Mouse (Mus musculus) cerebellum, postnatal 36 days (tissue): ENCODE measurements around the gene Itpkb.
A peak's percentile ranks its signal among the peaks of the same experiment; 100 is the strongest.

Source experiments
- DNase-seq, 2 experiments: peaks; one replicate each; pipeline ENCODE4 v3.0.0; 2021 to 2022; ENCODE audit warnings: mixed read lengths in 2 of 2

Itpkb gene

GRCm38 (mm10) chr1:180347059-180347458 lies 16.8 kb downstream of the Itpkb start:
- no peak for DNase-seq

GRCm38 (mm10) chr1:180347907-180348306 lies 17.6 kb downstream of the Itpkb start:
- DNase-seq: no peak

- DNase-seq: no peak
Observed at GRCm38 (mm10) chr1:180349090-180349489, 18.8 kb downstream of the Itpkb start.

- no peak for DNase-seq
Observed at GRCm38 (mm10) chr1:180352258-180352657, 22.0 kb downstream of the Itpkb start.

- DNase-seq: no peak
Observed at GRCm38 (mm10) chr1:180354129-180354528, 23.8 kb downstream of the Itpkb start.

- no peak for DNase-seq
Observed at GRCm38 (mm10) chr1:180354976-180355730, 24.9 kb downstream of the Itpkb start.

GRCm38 (mm10) chr1:180356176-180356575 lies 25.9 kb downstream of the Itpkb start:
- no peak for DNase-seq

- DNase-seq: no peak
Observed at GRCm38 (mm10) chr1:180356857-180357256, 26.6 kb downstream of the Itpkb start.

GRCm38 (mm10) chr1:180357893-180358331 lies 27.6 kb downstream of the Itpkb start:
- DNase-seq: no peak

- DNase-seq: no peak
Observed at GRCm38 (mm10) chr1:180358466-180358865, 28.2 kb downstream of the Itpkb start.

GRCm38 (mm10) chr1:180359311-180359710 lies 29.0 kb downstream of the Itpkb start:
- DNase-seq: no peak

GRCm38 (mm10) chr1:180362176-180362575 lies 31.9 kb downstream of the Itpkb start:
- DNase-seq: peak; percentile 62 to 65

- DNase-seq: no peak
Observed at GRCm38 (mm10) chr1:180362844-180363243, 32.6 kb downstream of the Itpkb start.

- DNase-seq: no peak
Observed at GRCm38 (mm10) chr1:180363317-180363716, 33.0 kb downstream of the Itpkb start.

- DNase-seq: peak in 1 of 2 experiments; percentile 20
Observed at GRCm38 (mm10) chr1:180364005-180364404, 33.7 kb downstream of the Itpkb start.

- DNase-seq: no peak
Observed at GRCm38 (mm10) chr1:180364720-180365119, 34.4 kb downstream of the Itpkb start.

- DNase-seq: peak; percentile 93 to 95
Observed at GRCm38 (mm10) chr1:180365180-180365810, 35.0 kb downstream of the Itpkb start.

GRCm38 (mm10) chr1:180365983-180366811 lies 35.9 kb downstream of the Itpkb start:
- DNase-seq: peak; percentile 40 to 62

- DNase-seq: peak in 1 of 2 experiments; percentile 22
Observed at GRCm38 (mm10) chr1:180367045-180367619, 36.8 kb downstream of the Itpkb start.

GRCm38 (mm10) chr1:180367626-180368025 lies 37.3 kb downstream of the Itpkb start:
- no peak for DNase-seq

- peak in 1 of 2 experiments; percentile 34 for DNase-seq
Observed at GRCm38 (mm10) chr1:180368112-180368511, 37.8 kb downstream of the Itpkb start.

GRCm38 (mm10) chr1:180368646-180369045 lies 38.4 kb downstream of the Itpkb start:
- no peak for DNase-seq
